Mouse (Mus musculus) CD4-positive, CD25-positive, alpha-beta regulatory T cell, adult 9 weeks (primary cell): Measurements from ENCODE around the gene C1rb. TPM values are rescaled to one million over a fixed set of nuclear protein-coding genes. Genes with fewer than 3 reads are reported as not detected.

Source experiments
- polyA plus RNA-seq: library from polyadenylated mRNA; unstranded; fragments of 100-300 nt; shearing (Covaris generic); gene quantifications from one replicate; pipeline ENCODE4 v1.2.1, GENCODE M21; 2017

Gene C1rb
- polyA plus RNA-seq, result not detected

GRCm38 (mm10) chr6:124570026-124570425 lies at the start of gene C1rb:
Gene C1rb (plus strand): TSS chr6:124570294.

DNA sequence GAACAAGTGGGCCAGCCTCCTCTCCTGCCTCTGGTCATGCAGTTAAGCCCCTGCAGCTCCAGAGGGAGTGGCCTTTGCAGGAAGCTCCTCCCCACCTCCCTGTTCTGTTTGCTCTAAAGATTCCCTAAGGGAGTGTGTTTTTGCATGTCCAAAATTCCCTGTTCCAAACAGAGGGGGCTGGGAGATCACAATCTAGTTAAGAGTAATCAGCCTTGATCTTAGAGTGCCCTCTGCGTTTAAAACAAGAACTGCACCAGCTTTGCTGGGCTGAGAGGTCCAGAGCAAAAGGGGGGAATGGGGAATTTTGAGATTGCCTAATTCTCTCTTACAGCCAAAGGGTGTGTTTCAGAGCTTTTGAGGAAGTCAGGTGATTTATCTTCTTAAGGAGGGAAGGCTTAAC lies 27.8 kb upstream of the C1rb start, which contains the start of gene C1s1:
TSS of gene C1s1 (minus strand) at position 76 of the 400 bp plus-strand sequence.

Other genes starting within 250 kb of the C1rb start
- gene Pex5, start 155.2 kb upstream of the C1rb start, polyA plus RNA-seq, result 36.7 TPM
- not detected for gene Clstn3, start 105.5 kb upstream of the C1rb start, polyA plus RNA-seq
- not detected for gene C1rl, start 77.2 kb upstream of the C1rb start, polyA plus RNA-seq
- gene C1ra, start 57.9 kb upstream of the C1rb start, polyA plus RNA-seq, result 0.17 TPM
- gene C1s1, start 27.9 kb upstream of the C1rb start, polyA plus RNA-seq, result not detected
- gene C1s2, start 65.8 kb downstream of the C1rb start, polyA plus RNA-seq, result not detected
- gene Lpcat3, start 92.7 kb downstream of the C1rb start, polyA plus RNA-seq, result 77.1 TPM
- 347 TPM for gene Emg1, start 141.9 kb downstream of the C1rb start, polyA plus RNA-seq
- gene Phb2, start 142.0 kb downstream of the C1rb start, polyA plus RNA-seq, result 140 TPM
- gene Ptpn6, start 168.4 kb downstream of the C1rb start, polyA plus RNA-seq, result 357 TPM
- gene Grcc10, start 171.1 kb downstream of the C1rb start, polyA plus RNA-seq, result 578 TPM
- gene Gm45234, start 185.7 kb downstream of the C1rb start, polyA plus RNA-seq, result not detected
- 3.1 TPM for gene Atn1, start 186.2 kb downstream of the C1rb start, polyA plus RNA-seq
- gene Eno2, start 199.4 kb downstream of the C1rb start, polyA plus RNA-seq, result 5.0 TPM
- 2.5 TPM for gene Lrrc23, start 209.4 kb downstream of the C1rb start, polyA plus RNA-seq
- 8.1 TPM for gene Spsb2, start 238.4 kb downstream of the C1rb start, polyA plus RNA-seq
- 133 TPM for gene Tpi1, start 244.0 kb downstream of the C1rb start, polyA plus RNA-seq